Mouse (Mus musculus) midbrain, embryonic 10.5 days (tissue): ENCODE data around the gene Uqcc3. TPM values are rescaled to one million over a fixed set of nuclear protein-coding genes. Genes with fewer than 3 reads are reported as not detected.

ENCODE experiments used
- DNase-seq: peaks from one replicate; pipeline ENCODE4 v3.0.0-alpha.2; 2017; ENCODE audit warnings: low spot score
- H3K27ac ChIP-seq: fragments of 300-500 bp; sonication (generic); replicated peaks from 2 replicates; pipeline ENCODE4 v1.5.1; 2016; ENCODE audit warnings: mild to moderate bottlenecking
- H3K27me3 ChIP-seq: fragments of 300-500 bp; sonication (generic); 2 replicates; pipeline ENCODE4 v1.6.1; 2016; ENCODE audit warnings: low read depth, mild to moderate bottlenecking; ENCODE audit not compliant: poor library complexity, severe bottlenecking
- H3K36me3 ChIP-seq: fragments of 300-500 bp; sonication (generic); 2 replicates; pipeline ENCODE4 v1.6.1; 2016; ENCODE audit warnings: mild to moderate bottlenecking, moderate library complexity
- H3K4me1 ChIP-seq: fragments of 300-500 bp; sonication (generic); 2 replicates; pipeline ENCODE4 v1.6.1; 2016
- H3K4me3 ChIP-seq: fragments of 300-500 bp; sonication (generic); 2 replicates; pipeline ENCODE4 v1.5.1; 2016; ENCODE audit warnings: mild to moderate bottlenecking, moderate library complexity
- H3K9me3 ChIP-seq: fragments of 300-500 bp; sonication (generic); replicated peaks from 2 replicates; pipeline ENCODE4 v1.6.1; 2016; ENCODE audit warnings: mild to moderate bottlenecking
- WGBS: fragments of 180-500 bp; shearing (Covaris S2); methylation state at CpG from one replicate; pipeline ENCODE4 v1.1.7; 2016; 5-methylcytosine and 5-hydroxymethylcytosine counted together
- polyA plus RNA-seq: library from polyadenylated mRNA; unstranded; fragments of >200 nt; fragmentation: Nextera tagmentation; extraction: Ambion mirVana; gene quantifications from 2 replicates; pipeline ENCODE4 v1.2.1, GENCODE M21; 2016

Gene Uqcc3
- polyA plus RNA-seq: 58.2 and 61.1 TPM in 2 replicates

DNA sequence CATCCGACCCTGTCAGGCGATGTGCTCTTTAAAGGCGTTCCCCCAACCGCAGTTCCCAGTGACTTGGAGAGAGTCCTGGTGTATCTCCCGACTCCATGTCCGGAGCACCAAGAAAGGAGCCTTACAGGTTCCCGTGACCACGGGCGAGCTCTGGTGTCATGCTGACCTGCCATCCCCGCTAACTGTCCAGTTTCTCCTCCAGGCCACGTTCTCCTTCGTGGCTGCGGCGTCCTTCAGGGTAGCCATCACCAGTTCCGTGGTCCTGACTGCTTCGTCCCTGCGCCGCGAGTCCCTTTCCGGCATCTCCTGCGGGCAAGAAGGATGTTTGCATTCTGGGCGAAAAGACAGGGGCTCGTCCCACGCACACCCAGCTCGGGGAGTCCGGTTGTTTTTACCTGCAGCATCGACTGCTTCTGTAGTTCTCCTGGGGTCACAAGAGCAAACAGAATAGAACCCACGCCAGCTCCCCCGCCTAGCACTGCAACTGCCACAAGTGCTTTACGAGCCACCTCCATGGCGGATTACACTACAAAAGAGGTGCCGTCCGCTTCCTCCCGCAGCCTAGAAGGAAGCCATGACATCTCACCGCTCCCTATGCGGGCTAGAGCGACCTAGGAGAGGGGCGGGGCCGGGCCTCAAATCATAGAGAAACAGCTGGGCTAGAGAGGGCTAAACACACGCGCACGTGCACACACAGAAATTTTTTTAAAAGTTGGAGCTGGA lies at the start of gene Uqcc3:
TSS of gene Uqcc3 (minus strand) at position 613 of the 723 bp plus-strand sequence.
- Histone ChIP-seq H3K27ac (peak within 1 kb of the TSS; percentile 89), H3K27me3 (no peaks in the 10 kb centered on the region), H3K4me1 (peaks cover 15% of the 10 kb centered on the region), H3K4me3 (peak within 1 kb of the TSS; percentile 78), H3K36me3 (peaks cover 39% of the 10 kb centered on the region), H3K9me3 (no peaks in the 10 kb centered on the region)
- peak; percentile 83 for DNase-seq
- under 1% methylated on average over 42 of the region's 42 CpGs for WGBS

DNA sequence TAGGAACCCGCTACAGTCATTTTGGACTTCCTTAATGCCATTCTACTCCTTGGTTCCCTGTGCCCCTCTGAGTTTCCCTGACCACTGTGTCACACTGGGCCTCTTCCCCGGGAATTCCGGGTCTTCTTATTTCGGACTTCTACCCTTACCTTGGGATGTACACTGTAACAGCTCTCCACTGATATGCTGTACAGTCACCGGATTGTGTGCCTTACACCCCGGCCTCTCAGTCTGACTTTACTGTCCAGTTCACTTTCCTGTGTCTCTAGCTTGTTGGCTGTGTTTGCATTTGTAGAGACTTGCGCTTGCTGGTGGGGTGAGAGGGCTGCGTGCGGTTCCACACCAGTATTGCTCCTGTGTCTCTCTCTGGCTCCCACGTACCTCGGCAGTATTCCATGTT lies 49.4 kb upstream of the Uqcc3 start:
- DNase-seq: peak; percentile 32
- H3K27ac ChIP-seq: peak overlapping the region; percentile 90
- H3K36me3 ChIP-seq: peaks cover 62% of the 10 kb centered on the region
- peaks cover 27% of the 10 kb centered on the region for H3K4me1 ChIP-seq
- peak overlapping the region; percentile 83 for H3K4me3 ChIP-seq
- 18% methylated on average over 11 of the region's 11 CpGs for WGBS
- no peaks in the 10 kb centered on the region for H3K9me3 ChIP-seq
- H3K27me3 ChIP-seq: no peaks in the 10 kb centered on the region

DNA sequence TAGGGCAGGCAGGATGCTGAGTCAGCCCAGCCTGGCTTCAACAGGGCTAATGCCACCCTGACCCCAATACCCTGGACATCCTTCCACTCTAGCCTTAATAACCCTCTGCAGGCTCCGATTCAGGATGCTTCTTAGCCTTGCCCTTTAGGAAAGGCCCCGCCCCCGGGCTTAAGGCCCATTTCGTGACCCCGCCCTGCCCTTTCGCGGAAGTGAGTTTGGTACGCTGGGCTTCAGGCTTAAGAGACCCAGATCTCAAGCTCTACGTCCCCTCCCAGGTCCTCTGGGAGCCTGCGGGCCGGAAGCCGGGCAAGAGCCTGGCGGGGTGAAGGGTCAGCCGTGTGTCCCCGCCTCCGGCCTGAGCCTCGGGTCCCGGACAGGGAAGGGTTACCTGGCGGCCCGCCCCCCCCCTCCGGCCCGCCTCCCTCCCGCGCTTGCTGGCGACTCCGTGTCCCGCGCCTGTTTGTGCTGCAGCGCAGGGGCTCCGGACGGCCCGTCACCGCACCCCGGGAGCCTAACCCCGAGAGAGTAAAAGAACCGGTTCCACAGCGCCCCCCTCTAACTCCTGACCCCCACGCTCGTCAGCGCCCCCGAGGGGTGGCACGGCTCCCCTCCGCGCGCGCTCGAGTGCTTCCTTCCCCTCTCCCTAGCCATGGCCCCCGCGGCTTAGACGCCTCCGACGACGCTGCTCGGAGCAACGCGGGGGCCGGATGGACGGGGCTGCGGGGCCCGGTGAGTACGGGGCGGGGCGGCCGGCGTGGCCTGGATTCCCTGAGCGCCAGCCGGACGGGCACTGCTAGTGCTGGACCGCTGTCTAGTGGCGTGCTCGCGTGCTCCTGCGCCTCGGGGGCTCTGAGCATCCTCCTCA lies 48.7 kb upstream of the Uqcc3 start, which contains the start of the genes Rom1 and Eml3:
TSS of gene Rom1 (minus strand) at position 133 of the 865 bp plus-strand sequence.
TSS of gene Eml3 (plus strand) at position 329 of the 865 bp plus-strand sequence.
- Histone ChIP-seq H3K4me3 (peak within 1 kb of the TSS; percentile 83), H3K36me3 (peaks cover 58% of the 10 kb centered on the region), H3K4me1 (peaks cover 27% of the 10 kb centered on the region), H3K27ac (peak within 1 kb of the TSS; percentile 90), H3K9me3 (no peaks in the 10 kb centered on the region), H3K27me3 (no peaks in the 10 kb centered on the region)
- DNase-seq: peak; percentile 83
- 1% methylated on average over 70 of the region's 74 CpGs for WGBS

DNA sequence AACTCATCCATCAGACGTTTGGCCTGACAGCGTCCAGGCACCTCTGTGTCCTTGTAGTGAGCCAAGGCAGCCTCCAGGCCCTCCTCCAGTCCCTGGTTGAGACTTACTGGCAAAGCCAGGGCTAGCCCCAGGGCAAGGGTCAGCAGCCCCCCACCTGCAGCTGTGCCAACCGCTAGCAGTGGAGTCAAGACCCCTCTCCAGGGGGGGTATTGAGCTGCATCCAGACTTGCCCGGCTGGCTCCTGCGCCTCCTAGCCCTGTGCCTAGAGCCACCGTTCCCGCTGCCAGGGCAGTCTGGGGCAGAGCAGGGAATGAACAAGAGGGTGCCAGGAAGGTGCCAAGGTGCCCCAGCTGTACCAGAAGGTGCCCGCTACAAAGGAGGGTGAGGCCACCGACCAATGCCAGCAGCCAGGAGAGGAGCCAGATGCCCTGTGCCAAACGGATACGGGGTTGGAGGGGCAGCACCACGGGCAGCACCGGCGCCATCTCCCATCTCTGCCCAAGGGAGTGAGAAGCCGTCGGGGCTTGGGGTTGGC lies 48.0 kb upstream of the Uqcc3 start:
- 16% methylated on average over 16 of the region's 16 CpGs for WGBS
- Histone ChIP-seq H3K4me1 (peaks cover 27% of the 10 kb centered on the region), H3K27me3 (no peaks in the 10 kb centered on the region), H3K27ac (peak overlapping the region; percentile 90), H3K4me3 (peak overlapping the region; percentile 83), H3K36me3 (peaks cover 57% of the 10 kb centered on the region), H3K9me3 (no peaks in the 10 kb centered on the region)
- no peak for DNase-seq

DNA sequence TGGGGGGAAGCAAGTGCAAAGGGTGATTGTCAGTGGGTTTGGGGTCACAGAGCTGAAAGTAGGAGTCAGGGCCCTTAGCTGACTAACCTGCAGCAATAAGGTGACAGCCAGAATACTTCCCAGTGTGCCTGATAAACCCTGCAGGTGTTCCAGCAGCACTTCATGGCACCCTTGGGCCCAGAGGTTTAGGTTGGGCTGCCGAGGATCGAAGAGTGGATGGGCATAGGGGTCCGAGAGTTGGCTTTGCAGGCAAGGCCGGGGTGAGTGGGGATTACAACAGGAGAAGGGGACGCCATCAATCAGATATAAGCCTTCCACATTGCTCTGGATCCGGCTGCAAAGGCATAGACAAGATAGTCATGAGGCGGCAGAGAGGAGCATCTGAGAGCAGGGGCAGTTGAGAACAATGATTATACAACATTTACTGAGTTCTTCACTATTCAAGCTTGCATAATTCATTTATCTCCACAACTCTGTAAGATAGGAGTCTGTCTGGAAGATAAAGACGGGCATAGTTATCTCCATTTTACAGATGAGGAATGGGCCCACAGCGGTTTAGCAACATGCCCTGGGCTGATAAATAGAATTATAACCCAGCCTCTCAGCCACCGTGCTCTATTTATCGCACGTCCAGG lies 47.3 kb upstream of the Uqcc3 start:
- Histone ChIP-seq H3K27me3 (no peaks in the 10 kb centered on the region), H3K9me3 (no peaks in the 10 kb centered on the region), H3K36me3 (peaks cover 57% of the 10 kb centered on the region), H3K4me1 (peaks cover 27% of the 10 kb centered on the region), H3K4me3 (no peak overlapping the region), H3K27ac (no peak overlapping the region)
- DNase-seq: no peak
- WGBS: 92% methylated on average over 12 of the region's 12 CpGs

DNA sequence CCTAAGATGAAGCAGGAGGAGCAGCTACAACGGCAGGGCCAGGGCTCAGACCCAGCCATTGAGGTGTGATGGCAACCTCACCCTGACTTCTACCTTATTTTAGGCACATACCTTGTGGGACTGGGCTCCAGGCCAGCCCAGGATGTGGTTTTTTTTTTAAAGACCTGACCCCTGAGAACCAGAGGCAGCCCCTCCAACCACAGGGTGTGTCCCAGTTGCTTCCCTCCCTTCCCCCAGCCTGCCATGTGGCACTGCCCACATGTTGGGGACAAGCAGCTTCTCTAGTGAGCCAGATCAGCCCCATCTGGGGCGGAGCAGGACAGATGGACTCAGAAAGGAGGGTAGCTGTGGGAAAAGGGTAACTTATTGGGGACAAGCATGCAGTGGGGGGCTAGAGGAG lies 46.0 kb upstream of the Uqcc3 start:
- no peak for DNase-seq
- Histone ChIP-seq H3K4me3 (no peak overlapping the region), H3K4me1 (peaks cover 28% of the 10 kb centered on the region), H3K27me3 (no peaks in the 10 kb centered on the region), H3K27ac (no peak overlapping the region), H3K9me3 (no peaks in the 10 kb centered on the region), H3K36me3 (peaks cover 60% of the 10 kb centered on the region)
- WGBS: 84% methylated on average over 2 of the region's 2 CpGs

DNA sequence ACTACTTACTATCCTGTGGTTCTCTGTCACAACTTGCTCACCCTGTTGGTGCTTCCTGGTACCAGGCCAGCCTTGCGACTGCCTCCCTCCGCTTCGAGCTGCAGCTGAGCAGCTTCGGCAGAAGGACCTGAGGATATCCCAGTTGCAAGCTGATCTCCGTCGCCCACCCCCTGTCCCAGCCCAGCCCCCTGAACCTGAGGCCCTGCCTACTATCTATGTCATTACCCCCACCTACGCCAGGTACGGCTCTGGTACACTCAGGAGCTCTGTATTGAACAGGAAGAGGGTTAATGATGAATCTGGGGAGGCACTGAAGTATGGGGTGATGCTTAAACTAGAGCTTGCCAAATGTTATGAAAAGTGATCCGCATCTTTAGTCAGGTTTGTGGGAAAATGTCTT lies 41.0 kb upstream of the Uqcc3 start:
- Histone ChIP-seq H3K9me3 (no peaks in the 10 kb centered on the region), H3K36me3 (peaks cover 45% of the 10 kb centered on the region), H3K4me1 (peaks cover 18% of the 10 kb centered on the region), H3K27me3 (no peaks in the 10 kb centered on the region), H3K4me3 (peak overlapping the region; percentile 90; the same call in 1 of the 2 replicates), H3K27ac (no peak overlapping the region)
- DNase-seq: no peak
- WGBS: 80% methylated on average over 9 of the region's 9 CpGs

DNA sequence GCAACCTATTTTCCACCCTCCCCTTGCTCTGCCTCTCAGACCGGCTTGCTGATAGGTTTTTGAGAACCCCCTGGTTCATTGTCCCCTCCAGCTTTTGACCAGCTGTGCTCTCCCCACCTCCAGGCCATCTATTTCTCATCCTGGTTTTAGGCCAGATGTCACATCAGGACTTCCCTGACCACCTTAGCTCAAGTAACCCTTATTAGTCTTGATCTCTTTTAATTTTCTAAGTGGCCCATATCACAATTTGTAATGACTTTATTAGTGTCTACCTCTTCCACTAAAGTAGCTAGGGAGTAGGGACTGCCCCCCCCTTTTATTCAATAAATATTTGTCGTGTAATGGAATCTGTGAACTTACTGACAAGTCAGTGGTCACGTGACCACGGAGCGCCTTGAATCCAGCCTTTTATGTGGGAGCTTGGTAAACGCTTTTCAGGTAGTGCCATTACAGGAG lies 40.1 kb upstream of the Uqcc3 start:
- peak overlapping the region; percentile 90 for H3K4me3 ChIP-seq
- H3K4me1 ChIP-seq: peaks cover 18% of the 10 kb centered on the region
- no peaks in the 10 kb centered on the region for H3K27me3 ChIP-seq
- WGBS: 5% methylated on average over 6 of the region's 6 CpGs
- no peaks in the 10 kb centered on the region for H3K9me3 ChIP-seq
- peaks cover 45% of the 10 kb centered on the region for H3K36me3 ChIP-seq
- H3K27ac ChIP-seq: peak overlapping the region; percentile 91
- no peak for DNase-seq

DNA sequence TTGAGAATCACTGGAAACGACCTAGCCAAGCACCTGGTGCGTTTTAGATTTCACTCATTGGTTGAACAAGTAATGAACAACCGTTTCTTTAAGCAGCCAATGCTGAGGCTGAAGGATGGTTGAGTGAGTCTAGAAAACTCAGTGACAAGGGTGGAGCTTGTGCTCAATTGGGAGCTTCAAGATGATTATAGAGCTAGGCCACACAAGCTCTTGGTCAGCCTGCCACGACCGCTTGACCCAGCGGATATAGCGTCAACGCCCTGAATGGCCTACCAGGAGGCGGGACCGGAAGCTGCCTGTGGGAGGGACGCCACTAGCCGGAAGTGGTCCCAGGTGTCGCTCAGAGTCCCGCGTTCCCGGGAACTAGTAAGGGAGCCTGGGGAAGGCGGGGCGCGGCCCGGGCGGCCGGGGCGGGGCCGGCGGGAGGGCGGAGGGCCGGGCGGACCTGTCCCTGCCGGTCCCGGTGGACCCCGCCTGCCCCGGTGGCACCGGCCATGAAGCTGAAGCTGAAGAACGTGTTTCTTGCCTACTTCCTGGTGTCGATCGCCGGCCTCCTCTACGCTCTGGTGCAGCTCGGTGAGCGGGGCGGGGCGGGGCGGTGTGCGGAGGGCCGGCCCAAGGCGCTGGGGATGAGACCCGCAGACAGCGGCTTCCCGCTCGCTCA lies 39.5 kb upstream of the Uqcc3 start, which contains the start of gene B3gat3:
TSS of gene B3gat3 (plus strand) at position 302 of the 664 bp plus-strand sequence.
- no peaks in the 10 kb centered on the region for H3K27me3 ChIP-seq
- H3K4me1 ChIP-seq: peaks cover 18% of the 10 kb centered on the region

DNA sequence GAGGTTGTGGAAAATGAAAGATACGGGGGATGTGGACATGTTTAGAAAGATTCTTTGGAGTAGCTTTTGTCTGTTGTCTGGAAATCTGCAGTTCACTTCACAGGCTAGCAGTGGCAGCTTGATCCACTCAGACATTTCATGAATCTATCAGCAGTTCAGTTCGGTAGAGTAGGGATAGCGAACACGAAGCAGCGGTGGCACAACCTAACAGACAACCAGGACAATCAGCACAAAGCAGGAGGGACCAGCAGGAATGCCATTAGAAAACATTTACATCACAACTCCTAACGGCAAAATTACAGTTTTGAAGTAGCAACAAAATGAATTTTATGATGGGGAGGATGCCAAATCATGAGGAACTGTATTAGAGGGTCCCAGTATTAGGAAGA lies 39.0 kb upstream of the Uqcc3 start:
- DNase-seq: no peak
- Histone ChIP-seq H3K27me3 (no peaks in the 10 kb centered on the region), H3K4me1 (peaks cover 18% of the 10 kb centered on the region), H3K4me3 (peak overlapping the region; percentile 90), H3K27ac (peak overlapping the region; percentile 91), H3K36me3 (peaks cover 49% of the 10 kb centered on the region), H3K9me3 (no peaks in the 10 kb centered on the region)
- WGBS: 70% methylated on average over 6 of the region's 6 CpGs

More for the DNA sequence above, 39.5 kb upstream of the Uqcc3 start, which contains the start of gene B3gat3:
- H3K36me3 ChIP-seq: peaks cover 45% of the 10 kb centered on the region
- WGBS: 3% methylated on average over 50 of the region's 50 CpGs
- peak within 1 kb of the TSS; percentile 90 for H3K4me3 ChIP-seq
- peak; percentile 97 for DNase-seq
- H3K27ac ChIP-seq: peak within 1 kb of the TSS; percentile 91
- no peaks in the 10 kb centered on the region for H3K9me3 ChIP-seq

DNA sequence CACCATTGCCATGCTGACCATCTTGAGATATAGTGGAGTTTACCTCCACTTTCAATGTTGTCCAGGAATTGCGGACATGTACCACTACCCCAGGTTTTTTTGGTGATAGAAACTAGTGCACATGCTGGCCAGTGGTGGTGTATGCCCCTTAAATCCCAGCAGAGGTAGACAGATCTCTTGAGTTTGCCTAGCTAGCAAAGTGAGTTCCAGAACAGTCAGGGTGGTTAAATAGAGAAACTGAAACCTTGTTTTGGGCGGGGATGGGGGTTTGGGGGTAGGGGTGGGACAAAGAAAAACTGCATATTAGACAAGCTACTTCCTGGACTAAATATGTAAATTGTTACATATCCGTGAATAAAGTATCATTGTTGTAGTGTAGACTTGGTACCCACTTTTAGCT lies 38.3 kb upstream of the Uqcc3 start:
- Histone ChIP-seq H3K4me3 (no peak overlapping the region), H3K27ac (no peak overlapping the region), H3K36me3 (peaks cover 51% of the 10 kb centered on the region), H3K9me3 (no peaks in the 10 kb centered on the region), H3K27me3 (no peaks in the 10 kb centered on the region), H3K4me1 (peaks cover 18% of the 10 kb centered on the region)
- 94% methylated on average over 3 of the region's 3 CpGs for WGBS
- DNase-seq: no peak

DNA sequence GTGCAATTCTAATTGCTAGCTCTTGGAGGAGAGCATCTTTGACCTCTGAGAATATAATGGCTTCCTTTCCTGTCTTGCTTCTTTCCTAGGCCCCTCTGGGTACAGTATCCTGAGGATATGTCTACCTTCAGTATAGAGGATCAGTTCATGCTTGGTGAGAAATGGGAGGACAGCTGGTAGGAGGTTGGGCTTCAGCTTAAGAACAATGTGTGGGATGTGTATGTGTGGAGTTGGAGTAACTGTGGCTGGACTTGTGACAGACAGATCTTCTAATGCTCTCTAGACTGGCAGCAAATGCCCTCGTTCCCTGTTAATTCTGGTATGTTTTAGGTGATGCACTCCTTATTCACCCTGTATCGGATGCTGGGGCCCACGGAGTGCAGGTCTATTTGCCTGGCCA lies 33.5 kb upstream of the Uqcc3 start:
- Histone ChIP-seq H3K27ac (no peak overlapping the region), H3K27me3 (no peaks in the 10 kb centered on the region), H3K4me1 (no peaks in the 10 kb centered on the region), H3K9me3 (no peaks in the 10 kb centered on the region), H3K36me3 (peaks cover 82% of the 10 kb centered on the region), H3K4me3 (no peak overlapping the region)
- no peak for DNase-seq
- WGBS: 98% methylated on average over 3 of the region's 3 CpGs
